Mouse (Mus musculus): ENCODE measurements at regions not wholly inside any gene's neighbourhood (a gene's known extent, or its start where the extent isn't known, plus 50 kb on each side); places are given as distances from the start of the nearest gene placed in this dataset.

- H3K4me3 ChIP-seq: no peak overlapping the region
- H3K36me3 ChIP-seq (ENCODE audit: control insufficient read depth, insufficient read depth): peaks cover 14% of the 10 kb centered on the region
Measured at GRCm38 (mm10) chr15:62177768-62178410, 1255.1 kb upstream of the A1bg start.

GRCm38 (mm10) chr15:62176076-62176475 is 1253.3 kb upstream of the A1bg start:
- no peak for TF ChIP-seq MYOG (IDR thresholded peaks at IDR 0.05; ENCODE audit: control insufficient read depth in 1 of 3, insufficient read depth in 1 of 3, insufficient read length in 2 of 3, low read depth in 2 of 3)
- no peak for TF ChIP-seq MAX (IDR thresholded peaks at IDR 0.05; ENCODE audit: low read depth)
- no peak for TF ChIP-seq REST (IDR thresholded peaks at IDR 0.05; ENCODE audit: insufficient read depth, insufficient read length)
- TF ChIP-seq E2F4 (IDR thresholded peaks at IDR 0.05; ENCODE audit: insufficient read depth): no peak
- TF ChIP-seq SRF (IDR thresholded peaks at IDR 0.05; ENCODE audit: control insufficient read depth, insufficient read length, low read depth): no peak
- no peak for TF ChIP-seq TCF3 (IDR thresholded peaks at IDR 0.05; ENCODE audit: insufficient read length, low read depth)
- no peak for TF ChIP-seq TCF12 (IDR thresholded peaks at IDR 0.05; ENCODE audit: insufficient read depth, poor library complexity, severe bottlenecking)
- TF ChIP-seq POLR2AphosphoS2 (IDR thresholded peaks at IDR 0.05; ENCODE audit: insufficient read length, low read depth): no peak
- TF ChIP-seq MYOD1 (IDR thresholded peaks at IDR 0.05; ENCODE audit: control insufficient read depth in 1 of 3, insufficient read length in 2 of 3, low read depth in 2 of 3): no peak
- TF ChIP-seq USF1 (IDR thresholded peaks at IDR 0.05; ENCODE audit: low read depth): no peak
- Histone ChIP-seq H3K4me2 (ENCODE audit: low read depth) (no peak overlapping the region), H3K36me3 (ENCODE audit: control insufficient read depth, insufficient read depth) (peaks cover 14% of the 10 kb centered on the region), H3K27me3 (ENCODE audit: control insufficient read depth, insufficient read depth, insufficient read length) (no peaks in the 10 kb centered on the region), H3ac (ENCODE audit: control insufficient read depth, insufficient read length) (no peak overlapping the region), H3K79me2 (ENCODE audit: control insufficient read depth, insufficient read depth) (peaks cover 13% of the 10 kb centered on the region), H3K4me3 (no peak overlapping the region)

More at GRCm38 (mm10) chr15:62177768-62178410, 1255.1 kb upstream of the A1bg start:
- H3ac ChIP-seq (ENCODE audit: control insufficient read depth, insufficient read length): no peak overlapping the region
- H3K79me2 ChIP-seq (ENCODE audit: control insufficient read depth, insufficient read depth): peaks cover 6% of the 10 kb centered on the region
- H3K4me2 ChIP-seq (ENCODE audit: low read depth): no peak overlapping the region
- TF ChIP-seq TCF12 (IDR thresholded peaks at IDR 0.05; ENCODE audit: insufficient read depth, poor library complexity, severe bottlenecking) (no peak), MYOG (IDR thresholded peaks at IDR 0.05; ENCODE audit: control insufficient read depth in 1 of 3, insufficient read depth in 1 of 3, insufficient read length in 2 of 3, low read depth in 2 of 3) (no peak), CEBPB (IDR thresholded peaks at IDR 0.05; ENCODE audit: insufficient read depth, poor library complexity, severe bottlenecking) (no peak), USF1 (IDR thresholded peaks at IDR 0.05; ENCODE audit: low read depth) (no peak), MYOD1 (IDR thresholded peaks at IDR 0.05; ENCODE audit: control insufficient read depth in 1 of 3, insufficient read length in 2 of 3, low read depth in 2 of 3) (no peak), E2F4 (IDR thresholded peaks at IDR 0.05; ENCODE audit: insufficient read depth) (no peak), SRF (IDR thresholded peaks at IDR 0.05; ENCODE audit: control insufficient read depth, insufficient read length, low read depth) (no peak), MAX (IDR thresholded peaks at IDR 0.05; ENCODE audit: low read depth) (no peak), POLR2A (IDR thresholded peaks at IDR 0.05; ENCODE audit: insufficient read length, low read depth) (no peak), TCF3 (IDR thresholded peaks at IDR 0.05; ENCODE audit: insufficient read length, low read depth) (no peak), REST (IDR thresholded peaks at IDR 0.05; ENCODE audit: insufficient read depth, insufficient read length) (no peak), POLR2AphosphoS2 (IDR thresholded peaks at IDR 0.05; ENCODE audit: insufficient read length, low read depth) (no peak)
- H3K27me3 ChIP-seq (ENCODE audit: control insufficient read depth, insufficient read depth, insufficient read length): no peaks in the 10 kb centered on the region

- H3K4me3 ChIP-seq: no peak overlapping the region
- peaks cover 7% of the 10 kb centered on the region for H3K36me3 ChIP-seq (ENCODE audit: control insufficient read depth, insufficient read depth)
- no peak overlapping the region for H3ac ChIP-seq (ENCODE audit: control insufficient read depth, insufficient read length)
- H3K27me3 ChIP-seq (ENCODE audit: control insufficient read depth, insufficient read depth, insufficient read length): no peaks in the 10 kb centered on the region
- TF ChIP-seq TCF3 (IDR thresholded peaks at IDR 0.05; ENCODE audit: insufficient read length, low read depth) (no peak), SRF (IDR thresholded peaks at IDR 0.05; ENCODE audit: control insufficient read depth, insufficient read length, low read depth) (no peak), USF1 (IDR thresholded peaks at IDR 0.05; ENCODE audit: low read depth) (no peak), POLR2A (IDR thresholded peaks at IDR 0.05; ENCODE audit: insufficient read length, low read depth) (no peak), MAX (IDR thresholded peaks at IDR 0.05; ENCODE audit: low read depth) (no peak), CEBPB (IDR thresholded peaks at IDR 0.05; ENCODE audit: insufficient read depth, poor library complexity, severe bottlenecking) (no peak), POLR2AphosphoS2 (IDR thresholded peaks at IDR 0.05; ENCODE audit: insufficient read length, low read depth) (no peak), TCF12 (IDR thresholded peaks at IDR 0.05; ENCODE audit: insufficient read depth, poor library complexity, severe bottlenecking) (no peak), MYOD1 (IDR thresholded peaks at IDR 0.05; ENCODE audit: control insufficient read depth in 1 of 3, insufficient read length in 2 of 3, low read depth in 2 of 3) (no peak), E2F4 (IDR thresholded peaks at IDR 0.05; ENCODE audit: insufficient read depth) (no peak), REST (IDR thresholded peaks at IDR 0.05; ENCODE audit: insufficient read depth, insufficient read length) (no peak), MYOG (IDR thresholded peaks at IDR 0.05; ENCODE audit: control insufficient read depth in 1 of 3, insufficient read depth in 1 of 3, insufficient read length in 2 of 3, low read depth in 2 of 3) (no peak)
- H3K4me2 ChIP-seq (ENCODE audit: low read depth): no peak overlapping the region
- H3K79me2 ChIP-seq (ENCODE audit: control insufficient read depth, insufficient read depth): peaks cover 28% of the 10 kb centered on the region
Measured at GRCm38 (mm10) chr15:62173633-62174543, 1251.1 kb upstream of the A1bg start.

GRCm38 (mm10) chr15:62171632-62172031 is 1248.8 kb upstream of the A1bg start:
- Histone ChIP-seq H3K27me3 (ENCODE audit: control insufficient read depth, insufficient read depth, insufficient read length) (no peaks in the 10 kb centered on the region), H3ac (ENCODE audit: control insufficient read depth, insufficient read length) (no peak overlapping the region), H3K4me2 (ENCODE audit: low read depth) (no peak overlapping the region), H3K79me2 (ENCODE audit: control insufficient read depth, insufficient read depth) (peaks cover 34% of the 10 kb centered on the region), H3K4me3 (no peak overlapping the region), H3K36me3 (ENCODE audit: control insufficient read depth, insufficient read depth) (peaks cover 9% of the 10 kb centered on the region)
- TF ChIP-seq POLR2A (IDR thresholded peaks at IDR 0.05; ENCODE audit: insufficient read length, low read depth) (no peak), E2F4 (IDR thresholded peaks at IDR 0.05; ENCODE audit: insufficient read depth) (no peak), MYOG (IDR thresholded peaks at IDR 0.05; ENCODE audit: control insufficient read depth in 1 of 3, insufficient read depth in 1 of 3, insufficient read length in 2 of 3, low read depth in 2 of 3) (no peak), USF1 (IDR thresholded peaks at IDR 0.05; ENCODE audit: low read depth) (no peak), POLR2AphosphoS2 (IDR thresholded peaks at IDR 0.05; ENCODE audit: insufficient read length, low read depth) (no peak), MAX (IDR thresholded peaks at IDR 0.05; ENCODE audit: low read depth) (no peak), TCF12 (IDR thresholded peaks at IDR 0.05; ENCODE audit: insufficient read depth, poor library complexity, severe bottlenecking) (no peak), MYOD1 (IDR thresholded peaks at IDR 0.05; ENCODE audit: control insufficient read depth in 1 of 3, insufficient read length in 2 of 3, low read depth in 2 of 3) (no peak), SRF (IDR thresholded peaks at IDR 0.05; ENCODE audit: control insufficient read depth, insufficient read length, low read depth) (no peak)
